9 mouse cellular contexts compared by ENCODE assay signal in genomic region chr3:126695456-126696293, GRCm38 (mm10).
A peak's percentile ranks its signal among the peaks of the same experiment; 100 is the strongest.
DNase-seq lines count a peak whose midpoint lies in the region; ATAC-seq lines count a peak whose summit lies in the region.
"Had no signal": no experiment of that assay in that cellular context is flagged by ENCODE, and none has a peak within 500 bp of the region (broad histone marks: within the 10 kb centered on the region; RNA-seq: fewer than 3 reads in every experiment).

No protein-coding gene starts in this region.

- H3K36me3 ChIP-seq in hindbrain, embryonic 11.5 days (ENCODE audit: control insufficient read depth, insufficient read depth, low read length) = no peaks in the 10 kb centered on the region

- H3K4me1 ChIP-seq in hindbrain, embryonic 11.5 days (replicated peaks; ENCODE audit: control insufficient read depth, insufficient read depth, low read length) = no peaks in the 10 kb centered on the region

- no peak overlapping the region for H3K4me3 ChIP-seq in hindbrain, embryonic 11.5 days (ENCODE audit: low read depth, low read length)

- peak; percentile 93 for ATAC-seq in hindbrain, embryonic 11.5 days (ENCODE audit: low FRiP score)
- no peak for ATAC-seq in megakaryocyte, adult 5-6 weeks (ENCODE audit: poor library complexity, severe bottlenecking)

- 17% methylated on average over 12 of the region's 12 CpGs for WGBS in hindbrain, embryonic 11.5 days

- 0 out of 2 replicates have a peak overlapping the region, but pooled peaks have one; percentile 45 for H3K27ac ChIP-seq in hindbrain, embryonic 11.5 days (ENCODE audit: low read depth, low read length)
- H3K27ac ChIP-seq: liver, embryonic 14.5 days had no signal

- H3K27me3 ChIP-seq in hindbrain, embryonic 11.5 days (ENCODE audit: control insufficient read depth, insufficient read depth, low read length) = no peaks in the 10 kb centered on the region

- no peaks in the 10 kb centered on the region for H3K9me3 ChIP-seq in hindbrain, embryonic 11.5 days (ENCODE audit: control insufficient read depth, low read length)

- H3K9ac ChIP-seq in hindbrain, embryonic 11.5 days (ENCODE audit: low read depth, low read length) = 0 out of 2 replicates have a peak overlapping the region, but pooled peaks have one; percentile 16
- H3K9ac ChIP-seq: liver, embryonic 14.5 days had no signal

- DNase-seq in adrenal gland, adult 18-20 months (ENCODE audit: low spot score in 2 of 2) = peak; percentile 39 to 44
- DNase-seq in cerebellum, postnatal 10 days = peak; percentile 91
- DNase-seq in frontal cortex, postnatal 14 days (ENCODE audit: low spot score in 2 of 2) = peak; percentile 27 to 43
- peak; percentile 51 for DNase-seq in hindbrain, embryonic 11.5 days (ENCODE audit: low spot score)
- DNase-seq in layer of hippocampus, adult 8-10 months (ENCODE audit: low spot score in 2 of 2) = peak; percentile 82 to 85
- peak; percentile 49 for DNase-seq in lung, postnatal 36 days
- DNase-seq in right cerebral cortex, postnatal 10 days (ENCODE audit: low spot score in 2 of 2) = peak; percentile 82 to 88

- peak overlapping the region; percentile 26; the same call in 1 of the 2 replicates for H3K4me2 ChIP-seq in hindbrain, embryonic 11.5 days (replicated peaks; ENCODE audit: low read depth, low read length)

Comparison
In these comparisons a context has a peak if more than half of its experiments do, and no peak if none do; other contexts are left out.
1. DNase-seq: peak in every context shown above with its lines; median percentile 91 in cerebellum, postnatal 10 days; 85 in right cerebral cortex, postnatal 10 days; 84 in layer of hippocampus, adult 8-10 months; 51 in hindbrain, embryonic 11.5 days; 49 in lung, postnatal 36 days; 42 in adrenal gland, adult 18-20 months; 35 in frontal cortex, postnatal 14 days.